ENCODE assay signal across 8 mouse cellular contexts in genomic region chr10:128322141-128323108, GRCm38 (mm10). TPM values are rescaled to one million over a fixed set of nuclear protein-coding genes. Genes with fewer than 3 reads are reported as not detected.
A peak's percentile ranks its signal among the peaks of the same experiment; 100 is the strongest.
DNase-seq lines count a peak whose midpoint lies in the region; ATAC-seq lines count a peak whose summit lies in the region.

TSS of gene Cnpy2 (plus strand) at chr10:128322459.

- no peaks in the 10 kb centered on the region for H3K9me3 ChIP-seq in embryonic facial prominence, embryonic 15.5 days (replicated peaks)
- no peaks in the 10 kb centered on the region for H3K9me3 ChIP-seq in limb, embryonic 12.5 days
- H3K9me3 ChIP-seq in midbrain, embryonic 14.5 days (ENCODE audit: control insufficient read depth, low read length) = no peaks in the 10 kb centered on the region

- peak; percentile 94 for DNase-seq in 416B (ENCODE audit: low read depth)
- peak; percentile 57 to 79 for DNase-seq in adrenal gland, postnatal 4 days (ENCODE audit: low spot score in 2 of 2)
- DNase-seq in heart, adult 8-10 months (ENCODE audit: low spot score) = peak; percentile 84
- DNase-seq in kidney, adult 8-10 months = peak; percentile 84 to 86
- DNase-seq in midbrain, embryonic 14.5 days = peak; percentile 96
- peak; percentile 62 for DNase-seq in spleen, adult 12 weeks (ENCODE audit: low spot score)

- H3K9ac ChIP-seq in embryonic facial prominence, embryonic 15.5 days = peak within 1 kb of the TSS; percentile 99
- H3K9ac ChIP-seq in limb, embryonic 12.5 days (replicated peaks) = peak within 1 kb of the TSS; percentile 96
- peak within 1 kb of the TSS; percentile 93 for H3K9ac ChIP-seq in midbrain, embryonic 14.5 days (replicated peaks; ENCODE audit: low read length)

- under 1% methylated on average over 40 of the region's 40 CpGs for WGBS in embryonic facial prominence, embryonic 15.5 days
- WGBS in limb, embryonic 12.5 days = under 1% methylated on average over 40 of the region's 40 CpGs
- under 1% methylated on average over 40 of the region's 40 CpGs for WGBS in midbrain, embryonic 14.5 days

- H3K4me1 ChIP-seq in embryonic facial prominence, embryonic 15.5 days = peaks cover 18% of the 10 kb centered on the region
- peaks cover 15% of the 10 kb centered on the region for H3K4me1 ChIP-seq in limb, embryonic 12.5 days (replicated peaks)
- H3K4me1 ChIP-seq in midbrain, embryonic 14.5 days (ENCODE audit: control insufficient read depth, insufficient read depth, low read length) = peaks cover 17% of the 10 kb centered on the region

- peak within 1 kb of the TSS; percentile 98 for H3K27ac ChIP-seq in embryonic facial prominence, embryonic 15.5 days (replicated peaks)
- H3K27ac ChIP-seq in limb, embryonic 12.5 days = peak within 1 kb of the TSS; percentile 97
- H3K27ac ChIP-seq in midbrain, embryonic 14.5 days (replicated peaks; ENCODE audit: low read depth, low read length) = peak within 1 kb of the TSS; percentile 92

- peak within 1 kb of the TSS; percentile 90 for H3K4me3 ChIP-seq in embryonic facial prominence, embryonic 15.5 days (replicated peaks)
- H3K4me3 ChIP-seq in limb, embryonic 12.5 days (replicated peaks) = peak within 1 kb of the TSS; percentile 68
- H3K4me3 ChIP-seq in midbrain, embryonic 14.5 days (replicated peaks; ENCODE audit: low read depth, low read length) = peak within 1 kb of the TSS; percentile 87

- peak within 1 kb of the TSS; percentile 75 for H3K4me2 ChIP-seq in embryonic facial prominence, embryonic 15.5 days (replicated peaks)
- H3K4me2 ChIP-seq in limb, embryonic 12.5 days = peak within 1 kb of the TSS; percentile 88
- peak within 1 kb of the TSS; percentile 92 for H3K4me2 ChIP-seq in midbrain, embryonic 14.5 days (ENCODE audit: low read length)

- H3K27me3 ChIP-seq in embryonic facial prominence, embryonic 15.5 days = no peaks in the 10 kb centered on the region
- H3K27me3 ChIP-seq in limb, embryonic 12.5 days = no peaks in the 10 kb centered on the region
- no peaks in the 10 kb centered on the region for H3K27me3 ChIP-seq in midbrain, embryonic 14.5 days (ENCODE audit: control insufficient read depth, insufficient read depth, low read length)

- ATAC-seq in embryonic facial prominence, embryonic 15.5 days (ENCODE audit: insufficient number of reproducible peaks, low FRiP score, low TSS enrichment, low read depth) = peak; percentile 93
- peak; percentile 96 for ATAC-seq in limb, embryonic 12.5 days (ENCODE audit: insufficient number of reproducible peaks, insufficient read depth, low FRiP score, low TSS enrichment, low read depth)
- peak; percentile 96 for ATAC-seq in midbrain, embryonic 14.5 days (ENCODE audit: low FRiP score, low TSS enrichment)

- peaks cover 54% of the 10 kb centered on the region for H3K36me3 ChIP-seq in embryonic facial prominence, embryonic 15.5 days
- peaks cover 68% of the 10 kb centered on the region for H3K36me3 ChIP-seq in limb, embryonic 12.5 days
- H3K36me3 ChIP-seq in midbrain, embryonic 14.5 days (ENCODE audit: control insufficient read depth, insufficient read depth, low read length) = peaks cover 55% of the 10 kb centered on the region

RNA-seq across cellular contexts. Expression of gene Cnpy2, which starts in this region (rescaled TPM):
- 100 to 1,000 TPM; 178 to 188 TPM for total RNA-seq in adrenal gland, postnatal 4 days (2021)
- 319 and 363 TPM in 2 replicates for polyA plus RNA-seq in embryonic facial prominence, embryonic 15.5 days (2015; fragmentation: Nextera tagmentation; extraction: Ambion mirVana)
- total RNA-seq in heart, adult 8-10 months (2022) = 10 to 100 TPM; 54.6 to 73.4 (median 61.2) TPM
- 351 and 359 TPM in 2 replicates for polyA plus RNA-seq in limb, embryonic 12.5 days (2016; fragmentation: Nextera tagmentation; extraction: Ambion mirVana)
- polyA plus RNA-seq in midbrain, embryonic 14.5 days (2014; fragmentation: Nextera tagmentation; extraction: Ambion mirVana) = 193 and 194 TPM in 2 replicates

Comparison
In these comparisons a context has a peak if more than half of its experiments do, and no peak if none do; other contexts are left out.
1. Peak in every context shown above with its lines: DNase-seq, ATAC-seq, H3K4me3 ChIP-seq and H3K27ac ChIP-seq.